Mouse (Mus musculus) G1E-ER4 (cell line): ENCODE data around the gene Col23a1. TPM values are rescaled to one million over a fixed set of nuclear protein-coding genes. Genes with fewer than 3 reads are reported as not detected.

Experiments used
- GATA1 ChIP-seq: IDR thresholded peaks from one replicate; pipeline ENCODE4 v1.8.0; 2012; ENCODE audit warnings: low read length, inconsistent platforms
- polyA plus RNA-seq: library from polyadenylated mRNA; stranded (reverse); fragments of >175 nt; gene quantifications from 2 replicates; pipeline ENCODE4 v1.2.3, GENCODE M21; 2012

Col23a1 gene
- polyA plus RNA-seq, 1 experiment = not detected

- no peak for TF ChIP-seq GATA1
Measured at GRCm38 (mm10) chr11:51303981-51304553, 14.3 kb downstream of the Col23a1 start.

GRCm38 (mm10) chr11:51308306-51308705, 18.6 kb downstream of the Col23a1 start:
- TF ChIP-seq GATA1 = no peak

GRCm38 (mm10) chr11:51311846-51312245, 22.1 kb downstream of the Col23a1 start:
- TF ChIP-seq GATA1 = no peak

- no peak for TF ChIP-seq GATA1
Measured at GRCm38 (mm10) chr11:51315991-51316810, 26.5 kb downstream of the Col23a1 start.

GRCm38 (mm10) chr11:51320609-51321008, 30.9 kb downstream of the Col23a1 start:
- TF ChIP-seq GATA1 = no peak

- TF ChIP-seq GATA1 = no peak
Measured at GRCm38 (mm10) chr11:51326908-51327307, 37.2 kb downstream of the Col23a1 start.

GRCm38 (mm10) chr11:51328387-51328942, 38.7 kb downstream of the Col23a1 start:
- TF ChIP-seq GATA1 = no peak

- no peak for TF ChIP-seq GATA1
Measured at GRCm38 (mm10) chr11:51329837-51330714, 40.4 kb downstream of the Col23a1 start.

- no peak for TF ChIP-seq GATA1
Measured at GRCm38 (mm10) chr11:51334017-51334416, 44.3 kb downstream of the Col23a1 start.

GRCm38 (mm10) chr11:51337585-51337984, 47.9 kb downstream of the Col23a1 start:
- TF ChIP-seq GATA1 = no peak

GRCm38 (mm10) chr11:51338416-51338815, 48.7 kb downstream of the Col23a1 start:
- TF ChIP-seq GATA1 = no peak

GRCm38 (mm10) chr11:51341091-51341490, 51.4 kb downstream of the Col23a1 start:
- no peak for TF ChIP-seq GATA1

GRCm38 (mm10) chr11:51342776-51343175, 53.1 kb downstream of the Col23a1 start:
- no peak for TF ChIP-seq GATA1

GRCm38 (mm10) chr11:51343312-51343711, 53.6 kb downstream of the Col23a1 start:
- TF ChIP-seq GATA1 = no peak

- TF ChIP-seq GATA1 = no peak
Measured at GRCm38 (mm10) chr11:51343728-51344289, 54.1 kb downstream of the Col23a1 start.
